Comparison of ENCODE assay signal across 22 mouse cellular contexts in the genomic region with DNA sequence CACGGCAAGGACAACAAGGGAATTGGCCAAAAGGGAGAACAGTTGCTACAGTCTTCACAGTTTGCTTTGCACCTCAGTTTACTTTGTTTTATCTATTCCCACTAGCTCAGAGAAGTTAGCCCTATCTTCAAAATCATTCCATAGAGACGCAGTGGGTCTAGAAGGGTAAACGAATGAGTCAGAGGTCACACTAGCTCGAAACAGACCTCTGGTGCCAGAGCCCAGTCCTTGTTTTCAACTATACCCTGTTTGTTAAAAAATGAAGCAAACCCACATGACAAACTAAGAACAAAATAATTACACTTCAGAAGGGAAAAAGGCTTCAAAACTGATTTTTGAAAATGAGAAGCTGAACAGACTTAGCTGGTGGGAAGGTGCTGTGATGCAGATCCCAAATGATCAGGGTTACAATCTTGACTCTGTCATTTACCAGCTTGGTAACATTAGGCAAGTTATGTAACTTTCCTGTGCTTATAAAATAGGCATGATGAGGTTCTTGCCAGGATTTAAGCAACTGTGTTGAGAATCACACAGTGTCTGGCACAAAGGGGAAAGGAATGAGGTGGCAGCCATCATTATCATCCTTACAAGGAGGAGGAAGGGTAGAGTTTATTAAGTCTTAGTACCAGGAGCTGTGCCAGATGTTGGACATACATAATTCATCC. TPM values are rescaled to one million over a fixed set of nuclear protein-coding genes. Genes with fewer than 3 reads are reported as not detected.
DNase-seq lines count a peak whose midpoint lies in the region; ATAC-seq lines count a peak whose summit lies in the region.
"Had no signal": no experiment of that assay in that cellular context is flagged by ENCODE, and none has a peak within 500 bp of the region (broad histone marks: within the 10 kb centered on the region; RNA-seq: fewer than 3 reads in every experiment).

No protein-coding gene starts in this region.

- no peaks in the 10 kb centered on the region for H3K9me3 ChIP-seq in forebrain, embryonic 14.5 days (replicated peaks; ENCODE audit: control insufficient read depth, low read length)
- H3K9me3 ChIP-seq: embryonic facial prominence, embryonic 15.5 days; forebrain, embryonic 10.5 days; heart, embryonic 15.5 days; kidney, embryonic 15.5 days; limb, embryonic 13.5 days; liver, embryonic 13.5 days; stomach, embryonic 15.5 days had no signal

- DNase-seq in frontal cortex, postnatal 10 days (ENCODE audit: low spot score in 2 of 2), result no peak
- DNase-seq in left cerebral cortex, adult 11 months (ENCODE audit: low spot score), result peak; percentile 21
- no peak for DNase-seq in left cerebral cortex, postnatal 4 days
- DNase-seq in NIH3T3 (ENCODE audit: low read depth), result peak; percentile 46
- no peak for DNase-seq in forebrain, embryonic 14.5 days (ENCODE audit: low spot score)
- DNase-seq in heart, postnatal 10 days, result no peak
- DNase-seq: adrenal gland, postnatal 10 days; cerebellum, postnatal 10 days; gastrocnemius, postnatal 25 days; liver, embryonic 13.5 days; midbrain, embryonic 14.5 days; right cerebral cortex, postnatal 25 days; thymus, adult 2 months had no signal

- H3K4me2 ChIP-seq in forebrain, embryonic 14.5 days (ENCODE audit: low read length), result no peak overlapping the region
- H3K4me2 ChIP-seq: embryonic facial prominence, embryonic 15.5 days; heart, embryonic 15.5 days; kidney, embryonic 15.5 days; limb, embryonic 13.5 days; liver, embryonic 13.5 days; lung, embryonic 14.5 days; stomach, embryonic 15.5 days had no signal

- no peak overlapping the region for H3K4me3 ChIP-seq in macrophage (ENCODE audit: inconsistent target)
- no peak overlapping the region for H3K4me3 ChIP-seq in forebrain, embryonic 14.5 days (ENCODE audit: low read depth, low read length)
- H3K4me3 ChIP-seq: embryonic facial prominence, embryonic 15.5 days; forebrain, embryonic 10.5 days; heart, embryonic 15.5 days; kidney, embryonic 15.5 days; limb, embryonic 13.5 days; liver, embryonic 13.5 days; stomach, embryonic 15.5 days had no signal

- no peaks in the 10 kb centered on the region for H3K36me3 ChIP-seq in macrophage (ENCODE audit: inconsistent target)
- 0 out of 2 replicates have a peak, but pooled peaks cover 6% of the 10 kb centered on the region for H3K36me3 ChIP-seq in forebrain, embryonic 14.5 days (ENCODE audit: control insufficient read depth, insufficient read depth, low read length)
- H3K36me3 ChIP-seq: heart, embryonic 15.5 days; liver, embryonic 13.5 days; stomach, embryonic 15.5 days had no signal

- H3K4me1 ChIP-seq in forebrain, embryonic 14.5 days (ENCODE audit: control insufficient read depth, insufficient read depth, low read length), result no peaks in the 10 kb centered on the region
- H3K4me1 ChIP-seq: heart, embryonic 15.5 days; kidney, embryonic 15.5 days; stomach, embryonic 15.5 days had no signal

- ATAC-seq in frontal cortex, adult (ENCODE audit: low TSS enrichment), result peak; percentile 57
- ATAC-seq in forebrain, embryonic 14.5 days, result no peak

- 82% methylated on average over 4 of the region's 4 CpGs for WGBS in macrophage (ENCODE audit: missing documents)
- WGBS in forebrain, embryonic 14.5 days, result 87% methylated on average over 4 of the region's 4 CpGs

- peak overlapping the region; percentile 77 for H3K27ac ChIP-seq in macrophage
- H3K27ac ChIP-seq in forebrain, embryonic 14.5 days (ENCODE audit: low read depth, low read length), result no peak overlapping the region
- H3K27ac ChIP-seq: embryonic facial prominence, embryonic 15.5 days; forebrain, embryonic 10.5 days; heart, embryonic 15.5 days; kidney, embryonic 15.5 days; limb, embryonic 13.5 days; liver, embryonic 13.5 days; stomach, embryonic 15.5 days had no signal

- intact Hi-C loops in left cerebral cortex, postnatal 4 days (cut with DNase I), result loop anchor here (10.0 kb wide), 1 partner anchor 74 kb away; no protein-coding TSS in a partner anchor
- intact Hi-C loops in heart, postnatal 10 days (cut with DNase I), result no loop called here

- no peaks in the 10 kb centered on the region for H3K79me2 ChIP-seq in macrophage (ENCODE audit: inconsistent target)

- no peaks in the 10 kb centered on the region for H3K27me3 ChIP-seq in forebrain, embryonic 14.5 days (replicated peaks; ENCODE audit: control insufficient read depth, insufficient read depth, low read length)
- H3K27me3 ChIP-seq: embryonic facial prominence, embryonic 15.5 days; heart, embryonic 15.5 days; kidney, embryonic 15.5 days; limb, embryonic 13.5 days; liver, embryonic 13.5 days; stomach, embryonic 15.5 days had no signal

- H3K9ac ChIP-seq in forebrain, embryonic 14.5 days (ENCODE audit: low read length), result no peak overlapping the region
- H3K9ac ChIP-seq: embryonic facial prominence, embryonic 15.5 days; heart, embryonic 15.5 days; kidney, embryonic 15.5 days; limb, embryonic 13.5 days; liver, embryonic 13.5 days; lung, embryonic 14.5 days; stomach, embryonic 15.5 days had no signal

RNA-seq across cellular contexts. Expression of a gene that starts 50.5 kb away (rescaled TPM):
- total RNA-seq in left cerebral cortex, postnatal 4 days (2021), result 10 to 100 TPM; 26.5 to 31.1 TPM
- 1 to 10 TPM in 17 of 26 experiments, under 1 TPM in 5, not detected in 4; 0.45 to 5.4 (median 1.7) TPM for total RNA-seq in macrophage (2018; cell fraction: chromatin; rRNA removed)
- total RNA-seq in macrophage (2018; cell fraction: cytosol; rRNA removed), result 10 to 100 TPM; 36.4 to 66.1 (median 54.6) TPM
- 10 to 100 TPM in 25 of 26 experiments, 1 to 10 TPM in 1; 3.0 to 48.3 (median 24.9) TPM for total RNA-seq in macrophage (2018; cell fraction: nucleus; rRNA removed)
- polyA plus RNA-seq in macrophage (2018), result 48.9 to 61.4 TPM (median 53.9 TPM) in 3 replicates
- 40.0 and 48.5 TPM in 2 replicates for polyA plus RNA-seq in forebrain, embryonic 14.5 days (2014; fragmentation: Nextera tagmentation; extraction: Ambion mirVana)
- total RNA-seq in heart, postnatal 10 days (2021), result 10 to 100 TPM; 14.5 to 16.8 TPM

Comparison
In these comparisons a context has a peak if more than half of its experiments do, and no peak if none do; other contexts are left out.
1. DNase-seq: peak in left cerebral cortex, adult 11 months (single experiment) and NIH3T3 (single experiment); none in frontal cortex, postnatal 10 days (0 of 2), left cerebral cortex, postnatal 4 days (single experiment), forebrain, embryonic 14.5 days (single experiment) and heart, postnatal 10 days (0 of 2).